Mouse (Mus musculus): ENCODE measurements around the gene B3galt1.

The B3galt1 gene

GRCm38 (mm10) chr2:67956182-67956581 lies 390.5 kb downstream of the B3galt1 start:
- DNase-seq = no peak

GRCm38 (mm10) chr2:67957561-67957960 lies 391.9 kb downstream of the B3galt1 start:
- DNase-seq = no peak

GRCm38 (mm10) chr2:67960711-67961110 lies 395.0 kb downstream of the B3galt1 start:
- DNase-seq = no peak

- DNase-seq = no peak
Measured at GRCm38 (mm10) chr2:67968812-67969211, 403.1 kb downstream of the B3galt1 start.

- DNase-seq = no peak
Measured at GRCm38 (mm10) chr2:67971091-67971490, 405.4 kb downstream of the B3galt1 start.

- no peak for DNase-seq
Measured at GRCm38 (mm10) chr2:67971576-67971975, 405.9 kb downstream of the B3galt1 start.

GRCm38 (mm10) chr2:67975764-67976163 lies 410.1 kb downstream of the B3galt1 start:
- no peak for DNase-seq

- no peak for DNase-seq
Measured at GRCm38 (mm10) chr2:67976488-67976887, 410.8 kb downstream of the B3galt1 start.

GRCm38 (mm10) chr2:67977620-67978262 lies 412.1 kb downstream of the B3galt1 start:
- no peak for DNase-seq

GRCm38 (mm10) chr2:67983563-67983962 lies 417.9 kb downstream of the B3galt1 start:
- no peak for DNase-seq

GRCm38 (mm10) chr2:67985133-67985532 lies 419.5 kb downstream of the B3galt1 start:
- DNase-seq = no peak

- DNase-seq = no peak
Measured at GRCm38 (mm10) chr2:67993421-67993820, 427.8 kb downstream of the B3galt1 start.

- DNase-seq = no peak
Measured at GRCm38 (mm10) chr2:68003091-68003490, 437.4 kb downstream of the B3galt1 start.

GRCm38 (mm10) chr2:68005210-68005609 lies 439.5 kb downstream of the B3galt1 start:
- DNase-seq = no peak

GRCm38 (mm10) chr2:68005711-68006110 lies 440.0 kb downstream of the B3galt1 start:
- DNase-seq = no peak

- DNase-seq = no peak
Measured at GRCm38 (mm10) chr2:68011336-68011735, 445.7 kb downstream of the B3galt1 start.

GRCm38 (mm10) chr2:68020251-68020680 lies 454.6 kb downstream of the B3galt1 start:
- no peak for DNase-seq

GRCm38 (mm10) chr2:68021541-68022152 lies 456.0 kb downstream of the B3galt1 start:
- DNase-seq = no peak

GRCm38 (mm10) chr2:68028811-68029210 lies 463.1 kb downstream of the B3galt1 start:
- DNase-seq = no peak

- DNase-seq = no peak
Measured at GRCm38 (mm10) chr2:68034711-68035110, 469.0 kb downstream of the B3galt1 start.

GRCm38 (mm10) chr2:68040752-68041151 lies 475.1 kb downstream of the B3galt1 start:
- DNase-seq = no peak

GRCm38 (mm10) chr2:68052481-68052880 lies 486.8 kb downstream of the B3galt1 start:
- no peak for DNase-seq

GRCm38 (mm10) chr2:68053243-68053642 lies 487.6 kb downstream of the B3galt1 start:
- DNase-seq = no peak

- no peak for DNase-seq
Measured at GRCm38 (mm10) chr2:68061341-68061740, 495.7 kb downstream of the B3galt1 start.

All from lung, postnatal 10 days (tissue).